Mouse (Mus musculus) intestine, embryonic 16.5 days (tissue): ENCODE measurements around the gene March8. TPM values are rescaled to one million over a fixed set of nuclear protein-coding genes. Genes with fewer than 3 reads are reported as not detected.

Source experiments
- polyA plus RNA-seq: library from polyadenylated mRNA; unstranded; fragments of >200 nt; fragmentation: Nextera tagmentation; extraction: Ambion mirVana; gene quantifications from 2 replicates; pipeline ENCODE4 v1.2.1, GENCODE M21; 2015

Gene March8
- polyA plus RNA-seq, 1 experiment from 2014 or later: 29.9 TPM

Other genes starting within 250 kb of the March8 start
- gene Tmcc1, start 144.5 kb upstream of the March8 start, polyA plus RNA-seq: 7.4 and 8.9 TPM in 2 replicates
- gene Washc2, start 130.0 kb upstream of the March8 start, polyA plus RNA-seq: 53.9 and 61.4 TPM in 2 replicates
- 2.7 and 3.2 TPM in 2 replicates for gene Zfand4, start 73.8 kb upstream of the March8 start, polyA plus RNA-seq
- gene Alox5, start 123.2 kb downstream of the March8 start, polyA plus RNA-seq: 2.0 TPM in 2 replicates
- gene Olfr211, start 151.1 kb downstream of the March8 start, polyA plus RNA-seq: not detected in 2 replicates
- gene Olfr212, start 168.5 kb downstream of the March8 start, polyA plus RNA-seq: not detected in 2 replicates
- gene Olfr213, start 200.4 kb downstream of the March8 start, polyA plus RNA-seq: not detected in 2 replicates
- gene Gm5580, start 213.1 kb downstream of the March8 start, polyA plus RNA-seq: 0.49 and 0.53 TPM in 2 replicates
- gene Olfr214, start 216.2 kb downstream of the March8 start, polyA plus RNA-seq: not detected in 2 replicates
- gene Olfr215, start 246.2 kb downstream of the March8 start, polyA plus RNA-seq: not detected in 2 replicates